Mouse (Mus musculus): ENCODE measurements around the gene Kdm6a. TPM values are rescaled to one million over a fixed set of nuclear protein-coding genes. Genes with fewer than 3 reads are reported as not detected.

Gene Kdm6a
- polyA plus RNA-seq, 1 experiment = 12.7 TPM

DNA sequence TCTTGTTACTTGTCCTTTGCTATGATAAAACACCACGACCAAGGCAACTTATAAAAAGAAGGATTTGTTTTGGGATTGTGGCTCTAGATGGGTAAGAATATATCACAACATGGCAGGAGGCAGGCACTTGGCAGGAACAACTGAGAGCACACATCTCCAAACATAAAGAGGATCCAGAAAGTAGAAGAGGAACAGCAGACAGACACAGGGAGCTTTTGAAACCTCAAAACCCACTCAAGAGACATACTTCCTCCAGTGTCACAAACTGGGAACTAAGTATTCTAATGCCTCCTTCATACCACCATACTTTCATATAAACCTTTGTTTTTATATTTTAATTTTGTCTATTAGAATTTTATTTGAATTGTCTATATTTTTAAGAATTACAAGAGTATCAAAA is 77.2 kb downstream of the Kdm6a start:
- Histone ChIP-seq H3K27ac (replicated peaks; ENCODE audit: low read depth, low read length) (no peak overlapping the region), H3K4me1 (ENCODE audit: control insufficient read depth, insufficient read depth, insufficient read length, low read length) (no peaks in the 10 kb centered on the region), H3K4me3 (ENCODE audit: insufficient read depth, low read depth, low read length) (no peak overlapping the region)

DNA sequence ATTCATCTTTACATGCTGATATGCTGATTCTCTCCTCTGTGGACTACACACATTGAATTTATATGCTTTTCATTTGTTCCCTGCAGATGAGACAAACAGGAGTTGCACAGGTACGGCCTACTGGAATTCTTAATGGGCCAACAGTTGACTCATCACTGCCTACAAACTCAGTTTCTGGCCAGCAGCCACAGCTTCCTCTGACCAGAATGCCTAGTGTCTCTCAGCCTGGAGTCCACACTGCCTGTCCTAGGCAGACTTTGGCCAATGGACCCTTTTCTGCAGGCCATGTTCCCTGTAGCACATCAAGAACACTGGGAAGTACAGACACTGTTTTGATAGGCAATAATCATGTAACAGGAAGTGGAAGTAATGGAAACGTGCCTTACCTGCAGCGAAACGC is 88.2 kb downstream of the Kdm6a start:
- Histone ChIP-seq H3K4me1 (ENCODE audit: control insufficient read depth, insufficient read depth, insufficient read length, low read length) (no peaks in the 10 kb centered on the region), H3K27ac (replicated peaks; ENCODE audit: low read depth, low read length) (no peak overlapping the region), H3K4me3 (ENCODE audit: insufficient read depth, low read depth, low read length) (no peak overlapping the region)

- no peaks in the 10 kb centered on the region for H3K4me1 ChIP-seq (ENCODE audit: control insufficient read depth, insufficient read depth, insufficient read length, low read length)
- H3K27ac ChIP-seq (replicated peaks; ENCODE audit: low read depth, low read length) = no peak overlapping the region
- H3K4me3 ChIP-seq (ENCODE audit: insufficient read depth, low read depth, low read length) = no peak overlapping the region
These were observed 92.4 kb downstream of the Kdm6a start for GRCm38 (mm10) chrX:18254767-18255166.

DNA sequence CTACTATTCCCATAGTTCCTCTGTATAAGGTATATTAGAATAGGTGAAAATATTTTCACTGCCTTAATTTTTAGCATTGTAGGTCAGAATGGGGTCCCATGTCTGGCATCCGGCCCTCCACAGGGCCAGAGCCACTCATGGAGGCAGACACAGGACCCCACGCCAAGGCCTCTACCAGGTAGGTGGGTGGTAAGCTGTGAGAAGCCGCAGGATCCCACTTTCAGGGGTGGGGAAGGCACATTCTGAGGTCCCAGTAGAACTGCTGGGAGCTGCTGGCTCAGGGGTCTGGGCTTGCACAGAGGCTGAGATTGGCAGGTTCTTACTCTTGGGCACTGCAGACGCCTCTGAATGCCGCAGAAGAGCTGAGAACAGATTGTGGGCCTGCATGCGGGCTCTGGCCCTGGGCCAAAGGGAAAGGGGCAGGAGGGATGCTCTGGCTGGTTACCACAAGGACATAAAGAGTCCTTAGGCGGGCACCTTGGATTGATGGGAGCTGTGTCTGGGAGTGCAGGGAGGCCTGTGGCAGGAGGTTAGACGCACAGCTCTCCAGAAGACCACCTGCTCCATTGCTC is 95.9 kb downstream of the Kdm6a start:
- Histone ChIP-seq H3K4me3 (ENCODE audit: insufficient read depth, low read depth, low read length) (no peak overlapping the region), H3K27ac (replicated peaks; ENCODE audit: low read depth, low read length) (no peak overlapping the region), H3K4me1 (ENCODE audit: control insufficient read depth, insufficient read depth, insufficient read length, low read length) (no peaks in the 10 kb centered on the region)

- no peak overlapping the region for H3K27ac ChIP-seq (replicated peaks; ENCODE audit: low read depth, low read length)
- H3K4me3 ChIP-seq (ENCODE audit: insufficient read depth, low read depth, low read length) = no peak overlapping the region
- H3K4me1 ChIP-seq (ENCODE audit: control insufficient read depth, insufficient read depth, insufficient read length, low read length) = no peaks in the 10 kb centered on the region
These were observed 116.2 kb downstream of the Kdm6a start for GRCm38 (mm10) chrX:18278561-18278960.

- H3K4me3 ChIP-seq (ENCODE audit: insufficient read depth, low read depth, low read length) = no peak overlapping the region
- H3K27ac ChIP-seq (replicated peaks; ENCODE audit: low read depth, low read length) = no peak overlapping the region
- no peaks in the 10 kb centered on the region for H3K4me1 ChIP-seq (ENCODE audit: control insufficient read depth, insufficient read depth, insufficient read length, low read length)
These were observed 117.8 kb downstream of the Kdm6a start for GRCm38 (mm10) chrX:18280134-18280533.

Other genes starting within 250 kb of the Kdm6a start
- not detected in 2 replicates for gene Dusp21, start 16.7 kb upstream of the Kdm6a start, polyA plus RNA-seq (2012; ENCODE audit: insufficient read depth, insufficient read length, missing spikeins)